Mouse (Mus musculus) lung, adult 2 months (tissue): ENCODE data around the gene Srrm3.
A peak's percentile ranks its signal among the peaks of the same experiment; 100 is the strongest.

ENCODE experiments used
- CTCF ChIP-seq: fragments of 200-500 bp; IDR thresholded peaks from 2 replicates; pipeline ENCODE4 v1.5.1; 2011; ENCODE audit warnings: mild to moderate bottlenecking, low read length, control low read depth; ENCODE audit not compliant: insufficient read depth
- POLR2A ChIP-seq: fragments of 200-500 bp; IDR thresholded peaks from 2 replicates; pipeline ENCODE4 v1.6.1; 2011; ENCODE audit warnings: low read depth, mild to moderate bottlenecking, control low read depth, low read length, borderline replicate concordance; ENCODE audit errors: extremely low read depth

- TF ChIP-seq CTCF (no peak), POLR2A (peak; percentile 99; the same call in 1 of the 2 replicates)
Observed at GRCm38 (mm10) chr5:135778471-135779445, 27.9 kb upstream of the Srrm3 start, which contains the start of gene Mdh2.
